ENCODE assay signal across 25 mouse cellular contexts in the genomic region with DNA sequence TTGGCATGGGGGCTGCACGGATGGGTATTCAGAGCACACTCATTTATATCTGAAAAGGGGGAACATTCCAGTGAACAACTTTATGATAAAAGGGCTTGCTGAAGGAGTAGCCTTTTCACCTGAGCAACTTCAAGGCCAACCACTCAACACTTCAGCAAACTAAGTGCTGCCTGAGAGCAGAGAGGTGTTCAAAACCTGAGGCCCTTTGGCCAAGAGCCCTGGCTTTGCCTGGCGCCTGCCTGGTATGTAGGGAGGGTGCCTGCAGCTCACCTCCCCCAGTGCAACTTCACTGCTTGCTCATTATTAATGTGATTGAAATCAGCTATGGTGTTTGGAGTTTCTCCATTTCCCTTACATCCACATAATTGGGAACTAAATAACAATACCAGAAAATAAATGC. TPM values are rescaled to one million over a fixed set of nuclear protein-coding genes. Genes with fewer than 3 reads are reported as not detected.
"Had no signal": no experiment of that assay in that cellular context is flagged by ENCODE, and none has a peak within 500 bp of the region (broad histone marks: within the 10 kb centered on the region; RNA-seq: fewer than 3 reads in every experiment).

No protein-coding gene starts in this region.

- DNase-seq: kidney, adult 18-20 months; kidney, postnatal 10 days; layer of hippocampus, postnatal 36 days; left cerebral cortex, postnatal 4 days; liver, postnatal 0 days; retina, postnatal 1 day; right cerebral cortex, postnatal 25 days; spleen, adult 18-20 months; thymus, postnatal 25 days had no signal

- H3K27ac ChIP-seq: hindbrain, postnatal 0 days; kidney, embryonic 15.5 days; limb, embryonic 12.5 days; limb, embryonic 15.5 days; liver, embryonic 14.5 days; midbrain, embryonic 10.5 days; midbrain, embryonic 13.5 days; neural tube, embryonic 13.5 days; stomach, embryonic 15.5 days had no signal

- H3K36me3 ChIP-seq: kidney, embryonic 15.5 days; limb, embryonic 12.5 days; limb, embryonic 15.5 days; midbrain, embryonic 10.5 days; midbrain, embryonic 13.5 days; neural tube, embryonic 13.5 days; stomach, embryonic 15.5 days had no signal

- H3K9ac ChIP-seq: kidney, embryonic 15.5 days; limb, embryonic 12.5 days; limb, embryonic 15.5 days; liver, embryonic 14.5 days; liver, postnatal 0 days; midbrain, embryonic 13.5 days; neural tube, embryonic 13.5 days; stomach, embryonic 15.5 days had no signal

- H3K9me3 ChIP-seq: kidney, embryonic 15.5 days; limb, embryonic 12.5 days; limb, embryonic 15.5 days; megakaryocyte, embryonic 14.5 days; midbrain, embryonic 10.5 days; midbrain, embryonic 13.5 days; neural tube, embryonic 13.5 days; stomach, embryonic 15.5 days had no signal

- H3K4me3 ChIP-seq: kidney, embryonic 15.5 days; limb, embryonic 12.5 days; limb, embryonic 15.5 days; megakaryocyte, embryonic 14.5 days; midbrain, embryonic 10.5 days; midbrain, embryonic 13.5 days; myocyte; neural tube, embryonic 13.5 days; stomach, embryonic 15.5 days had no signal

- ATAC-seq: hindbrain, postnatal 0 days; inflammation-experienced regulatory T-cells, adult 6 months; intestine, embryonic 16.5 days; liver, postnatal 0 days; midbrain, embryonic 13.5 days; midbrain, embryonic 16.5 days had no signal

- H3K4me2 ChIP-seq: kidney, embryonic 15.5 days; limb, embryonic 12.5 days; limb, embryonic 15.5 days; liver, embryonic 11.5 days; midbrain, embryonic 13.5 days; neural tube, embryonic 13.5 days; stomach, embryonic 15.5 days had no signal

- H3K4me1 ChIP-seq: kidney, embryonic 15.5 days; limb, embryonic 12.5 days; limb, embryonic 15.5 days; megakaryocyte, embryonic 14.5 days; midbrain, embryonic 10.5 days; midbrain, embryonic 13.5 days; neural tube, embryonic 13.5 days; stomach, embryonic 15.5 days had no signal

- H3K27me3 ChIP-seq: limb, embryonic 15.5 days; stomach, embryonic 15.5 days had no signal

RNA-seq across cellular contexts. Expression of gene Egfl6, which starts 39.0 kb away (rescaled TPM):
- total RNA-seq: monocyte, adult 5-6 weeks had no signal
- polyA plus RNA-seq: inflammation-experienced regulatory T-cells, adult 6 months; myocyte had no signal
